Mouse (Mus musculus): ENCODE results near the gene 1600014C23Rik.

1600014C23Rik gene

DNA sequence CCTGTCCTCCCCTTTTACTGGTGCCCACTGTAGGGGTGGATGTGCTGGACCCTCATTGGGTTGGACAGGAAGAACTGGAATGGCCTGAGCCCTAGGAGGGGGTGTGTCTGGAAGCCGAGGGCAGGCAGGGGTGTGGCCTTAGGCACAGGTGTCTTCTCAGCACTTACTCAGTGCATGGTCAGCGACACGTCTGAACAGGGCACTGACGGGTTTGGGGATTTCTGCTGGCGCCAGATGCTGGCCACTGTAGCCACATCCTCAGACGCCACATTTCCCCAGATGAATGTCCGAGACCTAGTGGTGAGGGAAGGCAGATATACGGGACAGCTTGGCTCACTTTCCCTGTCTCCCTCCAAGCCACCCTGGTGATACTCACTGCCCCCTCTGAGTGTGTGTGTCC is 18.4 kb upstream of the 1600014C23Rik start:
- DNase-seq (ENCODE audit: low spot score): no peak

DNA sequence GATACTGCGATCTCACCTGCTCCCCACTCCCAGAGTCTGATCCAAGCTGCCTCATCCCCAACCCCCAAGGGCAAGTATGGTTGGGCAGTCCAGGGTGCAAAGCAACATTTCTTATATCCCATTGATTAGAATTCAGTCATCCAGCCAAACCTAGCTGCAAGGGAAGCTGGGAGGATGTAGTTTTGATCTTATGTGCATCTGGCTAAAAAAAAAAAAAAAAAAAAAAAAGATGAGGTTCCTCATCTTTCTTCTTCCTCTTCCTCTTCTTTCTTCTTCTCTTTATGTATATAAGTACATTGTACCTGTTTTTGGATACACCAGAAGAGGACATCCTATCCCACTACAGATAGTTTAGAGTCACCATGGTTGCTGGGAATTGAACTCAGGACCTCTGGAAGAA is 17.7 kb upstream of the 1600014C23Rik start:
- DNase-seq (ENCODE audit: low spot score): no peak

DNA sequence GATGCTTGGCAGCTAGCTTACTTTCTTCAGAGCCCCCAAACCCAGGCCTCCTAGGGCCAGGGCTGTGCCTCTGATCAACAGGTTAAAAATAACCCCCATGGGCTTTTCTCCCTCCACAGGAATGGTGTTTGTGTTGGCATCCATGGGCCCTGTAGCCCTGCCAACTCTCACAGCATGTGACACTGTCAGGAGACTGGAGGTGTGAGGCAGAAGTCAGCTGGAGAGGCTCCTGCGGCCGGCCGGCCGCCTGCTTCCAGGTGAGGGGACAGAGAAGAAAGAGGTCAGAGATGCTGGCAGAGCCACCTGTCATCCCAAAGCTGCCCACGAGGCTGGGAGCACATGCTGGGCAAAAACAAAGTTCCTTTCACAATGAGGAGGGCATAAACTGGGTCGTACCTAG is 15.5 kb upstream of the 1600014C23Rik start:
- no peak for DNase-seq (ENCODE audit: low spot score)

DNA sequence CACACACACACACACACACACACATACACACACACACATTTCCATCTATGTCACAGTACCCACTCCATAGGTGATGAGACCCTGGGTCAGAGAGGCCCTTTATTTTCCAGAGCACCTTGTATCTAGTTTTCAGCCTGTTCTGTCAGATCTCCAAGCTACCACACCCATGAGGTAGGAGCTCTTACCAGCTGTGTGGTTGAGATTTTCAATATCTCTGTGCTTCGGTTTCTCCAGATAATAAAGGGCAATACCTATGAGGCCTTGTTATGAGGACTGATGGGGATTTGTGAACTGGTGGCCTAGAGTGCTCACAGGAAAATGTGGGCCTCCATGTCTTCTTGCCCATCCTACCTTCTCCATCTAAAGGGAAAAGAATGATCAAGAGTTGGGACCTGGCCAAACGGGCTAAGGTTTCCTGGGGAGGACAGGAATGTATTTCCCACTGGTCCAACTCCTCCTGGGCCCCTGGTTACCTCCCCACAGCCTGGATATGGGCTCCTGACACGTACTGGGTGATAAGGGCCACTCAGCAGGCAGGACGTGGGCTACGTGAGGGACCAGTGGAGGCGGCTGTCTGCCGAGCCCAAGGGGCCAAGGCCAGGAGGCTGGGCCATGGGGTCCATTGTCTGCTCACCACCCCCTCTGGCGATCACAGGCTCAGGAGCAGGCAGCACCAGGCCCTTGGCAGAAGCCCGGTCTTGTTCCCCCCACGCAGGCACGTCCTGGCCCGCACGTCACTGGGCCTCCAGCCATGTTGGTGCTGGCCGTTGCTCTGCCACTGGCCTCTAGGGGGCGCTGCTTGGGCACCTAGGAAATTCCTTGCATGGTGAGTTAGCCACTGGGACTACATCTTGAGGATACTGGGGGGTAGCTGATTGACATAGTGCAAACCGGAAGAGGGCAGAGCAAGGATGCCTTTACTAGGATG is 14.5 kb upstream of the 1600014C23Rik start:
- peak; percentile 68 for DNase-seq (ENCODE audit: low spot score)

DNA sequence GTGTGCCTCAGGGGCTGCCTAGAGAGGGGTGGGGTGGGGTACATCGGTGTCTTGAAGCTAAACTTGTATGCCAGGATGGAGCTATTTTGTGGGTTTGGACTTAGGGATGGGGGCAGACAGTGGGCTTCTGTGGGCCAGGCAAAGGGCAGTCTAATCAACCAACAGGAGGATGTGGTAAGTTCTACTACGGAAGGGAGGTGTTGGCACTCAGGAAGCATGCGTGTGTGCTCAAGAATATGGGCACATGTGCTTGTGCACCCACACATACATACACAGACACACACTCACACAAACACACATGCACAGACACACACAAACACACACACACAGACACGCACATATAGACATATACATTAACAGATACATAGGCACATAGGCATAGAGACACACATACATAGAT is 13.6 kb upstream of the 1600014C23Rik start:
- no peak for DNase-seq (ENCODE audit: low spot score)

DNA sequence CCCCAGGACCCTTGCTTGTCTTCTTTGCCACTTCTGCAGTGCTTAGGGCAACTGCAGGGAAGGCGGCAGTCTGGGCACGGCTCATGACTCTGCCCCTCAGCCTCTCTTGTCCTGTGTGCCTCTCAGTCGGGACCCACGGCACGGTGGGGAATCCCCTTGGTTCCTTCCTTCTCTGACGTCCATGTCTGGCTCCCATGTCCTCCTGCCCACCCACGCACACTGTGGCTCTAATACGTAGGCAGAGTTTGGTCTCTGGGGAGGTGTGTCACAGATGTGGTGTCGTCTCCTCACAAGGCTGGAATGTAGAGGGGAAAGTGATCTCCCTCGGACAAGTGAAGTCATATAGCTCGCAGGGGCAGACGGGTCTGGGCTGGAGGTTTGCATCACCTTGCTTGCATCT is 13.1 kb upstream of the 1600014C23Rik start:
- no peak for DNase-seq (ENCODE audit: low spot score)

- no peak for DNase-seq (ENCODE audit: low spot score)
Observed at GRCm38 (mm10) chr17:45745629-45746028, 12.0 kb upstream of the 1600014C23Rik start.

- no peak for DNase-seq (ENCODE audit: low spot score)
Observed at GRCm38 (mm10) chr17:45742371-45743147, 8.9 kb upstream of the 1600014C23Rik start.

- no peak for DNase-seq (ENCODE audit: low spot score)
Observed at GRCm38 (mm10) chr17:45737078-45737601, 3.5 kb upstream of the 1600014C23Rik start.

- peak; percentile 91 for DNase-seq (ENCODE audit: low spot score)
Observed at GRCm38 (mm10) chr17:45736311-45737077, 2.9 kb upstream of the 1600014C23Rik start.

DNA sequence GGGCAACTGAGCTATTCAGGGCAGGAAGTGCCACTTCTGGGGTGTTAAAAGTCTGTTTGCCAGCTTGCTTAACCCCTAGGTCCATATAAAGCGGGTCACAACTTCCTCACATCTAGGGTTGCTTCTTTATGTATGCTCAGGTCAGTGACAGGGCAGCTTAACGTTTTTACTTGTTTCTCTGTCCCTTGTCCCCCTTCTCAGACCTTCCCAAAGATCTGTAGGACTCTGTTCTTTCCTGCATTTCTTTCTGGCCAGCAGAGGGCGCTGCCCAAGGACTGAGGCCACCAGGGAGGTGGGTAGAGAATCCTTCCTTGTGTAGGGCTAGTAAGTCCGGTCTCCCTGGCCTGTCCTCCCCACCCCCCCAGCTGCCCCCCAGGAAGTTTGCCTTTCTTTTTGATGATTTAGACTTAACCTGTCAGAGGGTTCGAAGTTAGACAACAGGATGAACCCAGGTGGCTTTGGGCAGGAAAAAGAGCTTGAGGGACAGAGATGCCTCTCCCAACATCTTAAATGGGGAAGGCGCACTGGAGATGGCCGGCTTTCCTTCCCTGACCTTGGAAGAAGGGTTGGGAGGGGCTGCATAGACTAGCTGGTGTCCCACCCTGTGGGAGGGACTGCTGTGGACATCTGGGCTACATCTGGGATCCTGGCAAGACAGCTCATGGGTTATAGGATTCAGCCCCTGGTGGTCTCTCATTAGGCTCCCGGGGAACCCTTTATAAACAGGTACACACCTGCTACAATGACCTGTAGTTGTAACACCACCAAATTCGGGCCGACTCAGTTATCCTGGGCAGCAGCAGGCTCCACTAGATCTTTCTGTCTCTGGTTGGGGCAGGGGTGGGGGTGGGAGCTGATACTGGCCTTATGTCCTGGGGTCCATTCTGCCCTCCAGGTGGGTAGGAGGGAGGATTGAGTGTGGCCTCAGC is 2.0 kb upstream of the 1600014C23Rik start:
- DNase-seq (ENCODE audit: low spot score): peak; percentile 88

DNA sequence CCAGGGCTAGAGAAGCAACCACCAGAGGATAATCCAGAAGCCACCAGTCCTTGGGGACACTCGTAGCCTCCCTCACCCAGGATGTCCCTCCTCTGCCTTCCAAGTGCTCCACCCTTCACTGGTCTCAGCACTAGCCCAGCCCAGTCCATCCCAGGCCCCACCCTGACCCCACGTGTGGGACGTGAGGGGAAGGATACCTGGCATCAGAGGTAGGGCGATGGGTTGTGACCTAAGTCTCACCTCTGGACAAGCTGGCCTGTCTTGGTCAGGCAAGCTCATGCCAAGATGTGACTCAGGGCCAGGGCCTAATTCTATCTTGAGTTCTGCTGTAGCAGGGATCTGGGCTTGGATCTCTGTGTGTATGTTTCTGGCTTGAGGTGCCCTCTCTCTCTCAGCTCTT is 1.2 kb upstream of the 1600014C23Rik start:
- no peak for DNase-seq (ENCODE audit: low spot score)

DNA sequence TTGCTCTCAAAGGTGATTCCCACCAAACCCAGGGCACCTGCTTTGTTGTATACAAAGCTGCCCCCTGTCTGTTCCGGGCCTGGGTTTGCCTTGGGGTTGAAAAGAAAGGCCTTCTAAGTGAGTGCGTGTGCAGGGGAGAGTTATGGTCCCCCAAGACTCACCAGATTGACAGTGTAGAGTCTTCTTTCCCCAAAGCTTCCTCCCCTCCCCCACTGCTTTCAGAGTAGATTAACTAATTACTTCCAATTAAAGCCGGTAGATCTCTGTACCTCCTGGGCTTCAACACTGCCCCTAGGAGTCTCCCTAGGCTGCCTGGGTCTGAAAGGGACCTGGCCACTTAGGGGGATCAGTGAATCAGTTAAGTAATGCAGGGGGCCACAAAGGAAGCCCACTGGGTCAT is 689 bp upstream of the 1600014C23Rik start:
- no peak for DNase-seq (ENCODE audit: low spot score)

DNA sequence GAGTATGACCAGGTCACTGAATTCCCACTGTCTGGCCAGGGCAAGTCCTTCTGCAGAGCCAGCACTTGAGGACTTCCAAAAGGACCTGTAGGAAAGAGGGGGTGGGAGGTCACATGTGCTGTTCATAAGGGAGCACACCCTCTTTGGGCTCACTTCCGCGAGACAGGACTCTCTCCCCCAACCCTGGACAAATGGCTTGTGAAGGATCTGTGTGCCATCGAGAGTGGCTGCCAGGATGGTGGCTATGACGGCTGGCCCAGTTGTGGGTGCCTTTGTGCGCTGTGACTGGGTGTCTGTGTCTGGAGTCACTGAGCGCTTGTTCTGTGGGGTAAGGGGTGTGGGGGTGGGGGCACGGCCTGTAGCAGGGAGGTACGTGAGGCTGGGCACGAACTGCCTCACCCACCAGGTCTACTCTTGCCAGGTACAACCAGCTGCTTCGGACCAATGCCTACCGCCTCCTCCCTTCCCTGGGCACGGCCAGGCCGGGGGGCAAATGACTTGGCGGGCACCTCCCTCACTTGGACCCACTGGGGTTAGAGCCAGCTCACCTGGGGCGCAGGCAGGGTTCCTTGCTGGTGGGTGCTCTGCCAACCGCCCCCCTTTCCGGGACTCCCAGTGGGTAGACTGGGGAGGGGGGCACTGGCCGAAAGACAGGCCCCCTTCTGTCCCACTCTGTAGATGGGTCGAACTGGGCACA is 458 bp downstream of the 1600014C23Rik start:
- DNase-seq (ENCODE audit: low spot score): no peak

DNA sequence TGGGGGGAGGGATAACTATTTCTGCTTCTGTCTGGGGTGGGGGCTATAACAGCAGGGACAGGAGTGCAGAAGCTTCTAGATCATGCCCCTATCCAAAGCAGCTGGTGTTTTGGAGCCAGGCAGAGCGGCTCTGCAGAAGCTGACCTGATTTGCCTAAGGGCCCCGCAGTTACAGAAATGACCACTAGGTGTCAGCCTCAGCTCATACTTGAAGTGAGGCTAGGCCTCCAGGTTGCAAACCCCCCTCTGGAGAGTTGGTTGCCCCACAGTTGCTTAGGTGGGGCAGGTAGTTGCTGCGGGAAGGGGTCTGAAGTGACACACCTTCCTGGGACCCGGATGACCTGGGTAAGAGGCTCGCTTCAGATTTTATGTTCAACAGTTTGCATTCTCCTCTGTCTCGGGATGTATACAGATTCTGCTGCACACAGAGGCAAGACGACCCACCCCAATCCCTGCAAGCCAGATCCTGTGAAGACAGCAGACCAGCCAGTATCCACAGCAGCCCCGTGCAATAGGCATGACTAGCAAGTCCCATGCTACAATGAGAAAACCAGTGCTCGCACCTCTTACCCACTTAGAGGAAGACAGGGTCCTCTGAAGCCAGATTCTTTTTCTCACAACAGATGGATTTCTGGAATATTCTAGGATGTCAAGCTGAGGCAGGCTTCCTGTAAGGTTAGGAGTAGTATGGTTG is 2.3 kb downstream of the 1600014C23Rik start:
- peak; percentile 93 for DNase-seq (ENCODE audit: low spot score)

GRCm38 (mm10) chr17:45730696-45731095 is 2.9 kb downstream of the 1600014C23Rik start:
- DNase-seq (ENCODE audit: low spot score): no peak

DNA sequence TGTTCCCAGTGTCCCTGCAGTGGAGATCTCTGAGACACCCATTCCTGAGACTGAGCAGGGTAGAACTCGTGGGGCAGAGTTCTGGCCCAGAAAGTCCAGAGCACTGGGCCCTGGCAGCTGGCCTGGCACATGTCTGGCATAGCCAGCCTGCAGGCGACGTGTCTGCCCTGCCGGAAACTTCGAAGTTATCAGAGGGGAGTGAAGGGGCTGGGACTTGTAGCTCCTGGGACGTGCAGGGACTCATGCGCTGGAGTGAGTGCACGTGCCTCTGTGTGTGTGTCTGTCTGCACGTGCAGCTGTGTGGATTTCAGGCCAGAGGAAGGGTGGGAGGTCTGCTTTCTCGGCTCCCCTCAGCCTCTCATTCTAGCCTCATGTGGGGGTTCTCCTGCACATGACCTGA is 4.3 kb downstream of the 1600014C23Rik start:
- no peak for DNase-seq (ENCODE audit: low spot score)

DNA sequence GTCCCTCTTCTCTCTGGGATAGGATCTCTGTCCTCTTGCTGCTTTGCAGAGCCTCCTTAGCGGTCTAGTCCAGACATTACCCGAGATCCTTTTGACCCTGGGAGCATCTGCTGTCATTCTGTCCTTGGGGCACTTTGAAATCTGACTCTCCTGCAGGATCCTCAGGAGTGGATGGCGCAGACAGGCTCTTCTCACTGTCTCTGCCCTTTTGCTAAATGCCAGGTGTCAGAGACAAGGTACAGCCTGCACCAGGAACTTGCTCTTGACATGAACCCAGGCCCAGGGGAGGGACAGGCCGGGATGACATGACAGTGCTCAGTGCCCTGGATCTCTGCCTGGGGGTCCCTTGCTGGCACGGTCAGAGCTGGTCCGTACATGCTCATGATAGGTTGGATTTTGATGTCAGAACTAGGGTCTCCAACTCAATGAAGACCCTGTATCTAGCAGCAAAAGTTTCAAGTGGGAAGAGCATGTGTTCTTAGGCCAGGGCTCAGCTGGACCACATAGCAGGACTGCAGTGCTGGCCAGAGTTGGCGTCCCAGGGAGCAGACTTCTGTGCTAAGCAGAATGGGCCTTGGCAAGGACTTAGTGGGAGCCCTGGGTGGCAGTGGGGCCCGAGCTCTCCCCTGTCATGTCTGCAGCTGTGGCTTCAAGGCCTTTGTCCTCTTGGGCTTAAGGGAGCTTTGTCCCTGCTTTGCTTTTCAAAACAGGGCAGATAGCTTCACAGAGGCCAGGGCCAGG is 5.5 kb downstream of the 1600014C23Rik start:
- DNase-seq (ENCODE audit: low spot score): no peak

DNA sequence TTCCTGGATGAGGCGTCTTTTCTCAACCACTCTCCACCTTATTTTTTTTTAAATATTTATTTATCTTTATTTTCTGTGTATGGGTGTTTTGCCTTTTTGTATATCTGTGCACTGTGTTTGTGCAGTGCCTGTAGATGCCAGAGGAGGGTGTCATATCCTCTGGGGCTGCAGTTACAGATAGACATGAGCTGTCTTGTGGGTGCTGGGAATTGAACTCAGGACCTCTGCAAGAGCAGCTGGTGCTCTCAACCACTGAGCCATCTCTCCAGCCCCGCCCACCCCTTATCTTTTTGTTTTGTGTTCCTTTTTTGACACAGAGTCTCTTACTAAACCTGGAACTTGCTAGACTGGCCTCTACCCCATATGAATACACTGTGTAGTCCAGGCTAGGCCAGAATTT is 6.2 kb downstream of the 1600014C23Rik start:
- DNase-seq (ENCODE audit: low spot score): no peak

All from layer of hippocampus, adult 11-12 months (tissue).